Mouse (Mus musculus) ES-E14 (cell line): ENCODE data around the gene Aox4. TPM values are rescaled to one million over a fixed set of nuclear protein-coding genes. Genes with fewer than 3 reads are reported as not detected.

Experiments used
- DNase-seq: peaks from one replicate; pipeline ENCODE4 v3.0.0-alpha.2; 2013; ENCODE audit warnings: low read depth, low spot score
- H3K27ac ChIP-seq: 2 replicates; pipeline ENCODE4 v1.5.1; 2012; ENCODE audit warnings: low read depth, mild to moderate bottlenecking, low read length, moderate library complexity, mixed read lengths; ENCODE audit not compliant: poor library complexity, insufficient read depth, severe bottlenecking
- H3K36me3 ChIP-seq: 2 replicates; pipeline ENCODE4 v1.6.1; 2012; ENCODE audit warnings: mild to moderate bottlenecking, low read length, moderate library complexity, mixed read lengths; ENCODE audit not compliant: control insufficient read depth, poor library complexity, insufficient read depth, severe bottlenecking
- H3K4me1 ChIP-seq, 2 experiments: fragments of 150-350 bp in 1 of 2; sonication (generic) in 1 of 2; 2 replicates each; pipeline ENCODE4 v1.6.1; 2012; ENCODE audit warnings: low read length in 2 of 2, mild to moderate bottlenecking in 1 of 2, mixed read lengths in 1 of 2; ENCODE audit not compliant: control insufficient read depth in 2 of 2, insufficient read depth in 2 of 2, poor library complexity in 1 of 2
- H3K4me3 ChIP-seq, 2 experiments: fragments of 150-350 bp in 1 of 2; sonication (generic) in 1 of 2; 2 replicates each; pipeline ENCODE4 v1.5.1; 2012; ENCODE audit warnings: low read length in 2 of 2, low read depth in 1 of 2, mild to moderate bottlenecking in 1 of 2, mixed read lengths in 1 of 2; ENCODE audit not compliant: insufficient read depth in 1 of 2, poor library complexity in 1 of 2, severe bottlenecking in 1 of 2
- H3K9ac ChIP-seq: 2 replicates; pipeline ENCODE4 v1.6.1; 2012; ENCODE audit warnings: low read depth, mild to moderate bottlenecking, low read length, mixed read lengths; ENCODE audit not compliant: poor library complexity, insufficient read depth, severe bottlenecking
- H3K9me3 ChIP-seq: fragments of 150-350 bp; sonication (generic); 2 replicates; pipeline ENCODE4 v1.6.1; 2012; ENCODE audit warnings: low read depth, mild to moderate bottlenecking, low read length; ENCODE audit not compliant: control insufficient read depth, insufficient read depth
- CHD2 ChIP-seq: IDR thresholded peaks from 2 replicates; pipeline ENCODE4 v1.6.1; 2014; ENCODE audit warnings: mild to moderate bottlenecking, low read depth, low read length, inconsistent platforms
- HCFC1 ChIP-seq: IDR thresholded peaks from 2 replicates; pipeline ENCODE4 v1.6.1; 2012; ENCODE audit warnings: low read length, inconsistent platforms, borderline replicate concordance; ENCODE audit not compliant: insufficient read depth
- MAFK ChIP-seq: IDR thresholded peaks from 2 replicates; pipeline ENCODE4 v1.6.1; 2014; ENCODE audit warnings: mild to moderate bottlenecking, low read depth, low read length, inconsistent platforms; ENCODE audit not compliant: insufficient read depth
- ZC3H11A ChIP-seq: IDR thresholded peaks from 2 replicates; pipeline ENCODE4 v1.6.1; 2012; ENCODE audit warnings: low read depth, mild to moderate bottlenecking, inconsistent platforms, low read length, borderline replicate concordance
- ZNF384 ChIP-seq: IDR thresholded peaks from 2 replicates; pipeline ENCODE4 v1.6.1; 2012; ENCODE audit warnings: low read depth, low read length, inconsistent platforms
- in situ Hi-C, 2 experiments: fragments of 600-800 bp; cut with MboI; formaldehyde crosslinking; loops; one replicate each; pipeline ENCODE4 v1.15.1; 2025; ENCODE audit warnings: low sequenced_read_pairs in 2 of 2, inconsistent platforms in 1 of 2; ENCODE audit not compliant: unreplicated experiment in 2 of 2
- total RNA-seq: library from RNA; depleted of rRNA; stranded (reverse); fragments of 300-350 nt; gene quantifications from 2 replicates; pipeline ENCODE4 v1.2.3, GENCODE M21; 2012

Gene Aox4
- total RNA-seq, 1 experiment: 0.49 TPM

DNA sequence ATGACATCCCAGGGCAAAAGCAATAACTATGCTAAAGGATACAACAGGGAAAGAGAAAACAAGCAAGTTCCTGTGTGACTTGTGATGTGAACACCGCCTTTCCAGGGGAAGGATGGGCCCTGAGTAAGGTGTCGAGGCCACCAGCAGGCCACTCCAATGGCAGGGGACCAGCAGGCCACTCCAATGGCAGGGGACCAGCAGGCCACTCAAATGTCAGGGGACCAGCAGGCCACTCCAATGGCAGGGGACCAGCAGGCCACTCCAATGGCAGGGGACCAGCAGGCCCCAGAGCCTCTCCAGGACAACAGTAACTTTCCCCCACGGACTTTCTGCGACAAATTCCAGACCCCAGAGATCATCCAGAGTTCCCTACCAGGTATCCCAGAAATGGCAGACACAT, 70.2 kb downstream of the Aox4 start:
- Histone ChIP-seq H3K27ac (no peak overlapping the region), H3K36me3 (no peaks in the 10 kb centered on the region), H3K4me3 (no peak overlapping the region), H3K4me1 (peaks cover 3% of the 10 kb centered on the region in 2 experiments; a peak in 1 of 4 replicates), H3K9me3 (no peaks in the 10 kb centered on the region), H3K9ac (no peak overlapping the region)
- TF ChIP-seq MAFK: no peak
- no peak for TF ChIP-seq ZC3H11A
- TF ChIP-seq HCFC1: no peak
- no peak for TF ChIP-seq ZNF384
- TF ChIP-seq CHD2: no peak
- in situ Hi-C loops: loop anchor here in 1 of 2 experiments (25.0 kb wide), 1 partner anchor 868 kb away; the partner anchor contains the start of genes Maip1 and Tyw5
- DNase-seq: no peak

- DNase-seq: no peak
- Histone ChIP-seq H3K9ac (no peak overlapping the region), H3K36me3 (no peaks in the 10 kb centered on the region), H3K27ac (no peak overlapping the region), H3K4me1 (0 out of 4 replicates have a peak, but pooled peaks cover 0 to 3% of the 10 kb centered on the region in 2 experiments), H3K9me3 (no peaks in the 10 kb centered on the region), H3K4me3 (no peak overlapping the region)
- TF ChIP-seq MAFK: peak; percentile 97
- no peak for TF ChIP-seq ZNF384
- in situ Hi-C loops: loop anchor here in 1 of 2 experiments (25.0 kb wide), 1 partner anchor 869 kb away; the partner anchor contains the start of genes Maip1 and Tyw5
These were observed 70.9 kb downstream of the Aox4 start for GRCm38 (mm10) chr1:58280939-58281624.

- Histone ChIP-seq H3K4me1 (0 out of 4 replicates have a peak, but pooled peaks cover 0 to 3% of the 10 kb centered on the region in 2 experiments), H3K9me3 (no peaks in the 10 kb centered on the region), H3K9ac (no peak overlapping the region), H3K27ac (no peak overlapping the region), H3K36me3 (no peaks in the 10 kb centered on the region), H3K4me3 (no peak overlapping the region)
- in situ Hi-C loops: loop anchor here in 1 of 2 experiments (25.0 kb wide), 1 partner anchor 869 kb away; the partner anchor contains the start of genes Maip1 and Tyw5
- no peak for DNase-seq
- TF ChIP-seq CHD2 (no peak), HCFC1 (no peak), ZC3H11A (no peak), ZNF384 (no peak), MAFK (no peak)
These were observed 71.4 kb downstream of the Aox4 start for GRCm38 (mm10) chr1:58281625-58281988.

DNA sequence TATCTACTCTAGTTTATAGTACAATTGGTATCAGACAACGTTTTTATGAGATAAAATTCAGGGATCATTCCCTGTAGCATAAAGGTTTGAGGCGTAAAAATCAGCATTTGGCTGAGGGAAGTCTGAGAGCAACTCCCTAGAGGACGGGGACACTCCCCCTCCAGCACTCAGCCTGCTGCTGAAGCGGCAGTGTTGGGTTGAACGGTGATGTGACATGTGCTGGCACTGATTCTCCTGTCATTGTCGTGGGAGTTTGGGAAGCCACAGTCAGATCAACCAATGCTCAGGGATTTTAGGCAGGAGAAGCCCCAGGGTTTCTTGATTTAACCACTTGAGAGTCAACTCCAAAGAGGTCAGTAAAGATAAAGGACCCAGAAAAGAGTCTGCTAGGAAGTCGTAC, 74.3 kb downstream of the Aox4 start:
- H3K9ac ChIP-seq: no peak overlapping the region
- H3K4me1 ChIP-seq: peaks cover 0 to 3% of the 10 kb centered on the region in 2 experiments; a peak in 1 of 4 replicates
- H3K9me3 ChIP-seq: no peaks in the 10 kb centered on the region
- in situ Hi-C loops: loop anchor here in 1 of 2 experiments (25.0 kb wide), 1 partner anchor 872 kb away; the partner anchor contains the start of genes Maip1 and Tyw5
- H3K4me3 ChIP-seq: no peak overlapping the region
- H3K36me3 ChIP-seq: no peaks in the 10 kb centered on the region
- H3K27ac ChIP-seq: no peak overlapping the region
- TF ChIP-seq ZNF384 (no peak), CHD2 (no peak), ZC3H11A (no peak), MAFK (no peak), HCFC1 (no peak)
- no peak for DNase-seq
